ENCODE assay signal across 11 mouse cellular contexts in the genomic region with DNA sequence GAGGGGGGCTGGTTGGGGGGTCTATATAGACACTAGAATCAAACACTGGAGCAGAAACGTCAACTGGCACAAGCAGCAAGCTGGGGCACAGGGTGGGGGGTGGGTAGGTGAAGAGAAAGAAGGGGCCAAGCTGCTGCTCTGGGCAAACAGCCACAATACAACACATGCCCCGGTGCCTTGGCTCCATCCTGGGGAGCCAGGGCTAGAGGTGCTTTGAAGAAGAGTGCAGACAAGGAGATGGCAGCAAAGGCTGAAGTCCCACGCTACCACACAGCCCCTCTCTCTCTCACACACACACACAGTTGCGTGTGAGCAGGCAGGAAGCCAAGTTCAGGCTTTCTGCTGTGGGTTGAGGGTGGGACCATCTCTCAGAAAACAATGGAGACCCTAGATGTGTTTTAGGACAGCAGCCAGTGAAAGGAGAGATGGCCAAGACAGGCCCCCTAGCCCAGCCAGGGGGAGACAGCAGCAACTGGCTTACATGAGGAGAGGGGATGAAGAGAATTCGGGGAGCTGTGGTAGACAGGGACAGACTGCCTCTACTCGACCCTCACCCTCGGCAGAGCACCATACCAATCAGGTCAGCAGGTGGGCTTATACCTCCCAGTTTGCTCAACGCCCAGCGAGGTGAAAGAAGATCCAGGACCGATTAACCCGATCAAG. TPM values are rescaled to one million over a fixed set of nuclear protein-coding genes. Genes with fewer than 3 reads are reported as not detected.
DNase-seq lines count a peak whose midpoint lies in the region; ATAC-seq lines count a peak whose summit lies in the region.
"Had no signal": no experiment of that assay in that cellular context is flagged by ENCODE, and none has a peak within 500 bp of the region (broad histone marks: within the 10 kb centered on the region; RNA-seq: fewer than 3 reads in every experiment).

No protein-coding gene starts in this region.

- 62% methylated on average over 11 of the region's 11 CpGs for WGBS in intestine, embryonic 14.5 days
- 69% methylated on average over 11 of the region's 11 CpGs for WGBS in intestine, embryonic 16.5 days
- 66% methylated on average over 11 of the region's 11 CpGs for WGBS in hindbrain, embryonic 14.5 days

- H3K36me3 ChIP-seq in intestine, embryonic 14.5 days (ENCODE audit: control insufficient read depth, insufficient read depth, low read length) = peaks cover 90% of the 10 kb centered on the region
- peaks cover 12% of the 10 kb centered on the region for H3K36me3 ChIP-seq in intestine, embryonic 16.5 days (ENCODE audit: control insufficient read depth, insufficient read depth, low read length)
- H3K36me3 ChIP-seq in hindbrain, embryonic 14.5 days (replicated peaks; ENCODE audit: control insufficient read depth, insufficient read depth) = peaks cover 56% of the 10 kb centered on the region

- H3K4me3 ChIP-seq in intestine, embryonic 14.5 days (ENCODE audit: low read depth, low read length) = no peak overlapping the region
- no peak overlapping the region for H3K4me3 ChIP-seq in intestine, embryonic 16.5 days (ENCODE audit: low read length)
- no peak overlapping the region for H3K4me3 ChIP-seq in hindbrain, embryonic 14.5 days (replicated peaks; ENCODE audit: low read length)
- H3K4me3 ChIP-seq: embryonic facial prominence, embryonic 12.5 days; heart, embryonic 15.5 days; layer of hippocampus, adult 2 months had no signal

- H3K27me3 ChIP-seq in intestine, embryonic 14.5 days (replicated peaks; ENCODE audit: control insufficient read depth, insufficient read depth, low read length) = no peaks in the 10 kb centered on the region
- H3K27me3 ChIP-seq in intestine, embryonic 16.5 days (replicated peaks; ENCODE audit: control insufficient read depth, insufficient read depth, low read length) = no peaks in the 10 kb centered on the region
- H3K27me3 ChIP-seq in hindbrain, embryonic 14.5 days (ENCODE audit: control insufficient read depth, insufficient read depth, low read length) = no peaks in the 10 kb centered on the region
- H3K27me3 ChIP-seq: embryonic facial prominence, embryonic 12.5 days; heart, embryonic 15.5 days had no signal

- H3K4me1 ChIP-seq in intestine, embryonic 14.5 days (replicated peaks; ENCODE audit: control insufficient read depth, insufficient read depth, low read length) = peaks cover 8% of the 10 kb centered on the region; the same call in 1 of the 2 replicates
- peaks cover 10% of the 10 kb centered on the region; the same call in 1 of the 2 replicates for H3K4me1 ChIP-seq in intestine, embryonic 16.5 days (ENCODE audit: control insufficient read depth, insufficient read depth, low read length)
- H3K4me1 ChIP-seq in hindbrain, embryonic 14.5 days (replicated peaks; ENCODE audit: control insufficient read depth, insufficient read depth, low read length) = 0 out of 2 replicates have a peak, but pooled peaks cover 3% of the 10 kb centered on the region
- H3K4me1 ChIP-seq: embryonic facial prominence, embryonic 12.5 days had no signal

- ATAC-seq in intestine, embryonic 14.5 days (replicated peaks; ENCODE audit: low FRiP score, low TSS enrichment, low read depth) = no peak; the same call in 1 of the 2 replicates
- ATAC-seq in intestine, embryonic 16.5 days = no peak
- peak; percentile 78 for ATAC-seq in hindbrain, embryonic 14.5 days (ENCODE audit: low FRiP score)

- peak overlapping the region; percentile 27; the same call in 1 of the 2 replicates for H3K27ac ChIP-seq in intestine, embryonic 14.5 days (ENCODE audit: low read depth)
- no peak overlapping the region for H3K27ac ChIP-seq in intestine, embryonic 16.5 days (ENCODE audit: low read length)
- H3K27ac ChIP-seq in hindbrain, embryonic 14.5 days = peak overlapping the region; percentile 75
- H3K27ac ChIP-seq: heart, embryonic 15.5 days; layer of hippocampus, adult 2 months had no signal

- DNase-seq in adrenal gland, postnatal 14 days = peak; percentile 7
- no peak for DNase-seq in adrenal gland, postnatal 10 days
- DNase-seq in intestine, embryonic 14.5 days (ENCODE audit: low spot score) = no peak
- DNase-seq in adipocyte (ENCODE audit: low spot score) = peak; percentile 57
- peak; percentile 63 for DNase-seq in hindbrain, embryonic 14.5 days (ENCODE audit: low spot score)
- no peak for DNase-seq in thymus, adult 18-20 months
- no peak for DNase-seq in adrenal gland, adult (ENCODE audit: inconsistent age in 2 of 2, low spot score in 1 of 2)

- H3K9me3 ChIP-seq in intestine, embryonic 14.5 days (ENCODE audit: control insufficient read depth, low read length) = no peaks in the 10 kb centered on the region
- no peaks in the 10 kb centered on the region for H3K9me3 ChIP-seq in intestine, embryonic 16.5 days (ENCODE audit: control insufficient read depth, low read length)
- no peaks in the 10 kb centered on the region for H3K9me3 ChIP-seq in hindbrain, embryonic 14.5 days (ENCODE audit: control insufficient read depth, low read length)
- H3K9me3 ChIP-seq: embryonic facial prominence, embryonic 12.5 days; heart, embryonic 15.5 days had no signal

- no peak overlapping the region for H3K4me2 ChIP-seq in intestine, embryonic 14.5 days (ENCODE audit: low read length)
- H3K4me2 ChIP-seq in intestine, embryonic 16.5 days (ENCODE audit: low read depth, low read length) = no peak overlapping the region
- no peak overlapping the region for H3K4me2 ChIP-seq in hindbrain, embryonic 14.5 days (replicated peaks)
- H3K4me2 ChIP-seq: embryonic facial prominence, embryonic 12.5 days; heart, embryonic 15.5 days had no signal

- H3K9ac ChIP-seq in intestine, embryonic 14.5 days (ENCODE audit: low read length) = no peak overlapping the region
- no peak overlapping the region for H3K9ac ChIP-seq in intestine, embryonic 16.5 days (ENCODE audit: low read depth, low read length)
- no peak overlapping the region for H3K9ac ChIP-seq in hindbrain, embryonic 14.5 days
- H3K9ac ChIP-seq: embryonic facial prominence, embryonic 12.5 days; heart, embryonic 15.5 days had no signal

RNA-seq across cellular contexts. Expression of a gene that starts 16.7 kb away (rescaled TPM):
- total RNA-seq in adrenal gland, postnatal 14 days (2021) = 83.0 and 121 TPM in 2 replicates
- 10 to 100 TPM; 64.5 to 84.6 TPM for total RNA-seq in adrenal gland, postnatal 10 days (2021)
- 41.5 and 48.8 TPM in 2 replicates for polyA plus RNA-seq in intestine, embryonic 14.5 days (2014; fragmentation: Nextera tagmentation; extraction: Ambion mirVana)
- polyA plus RNA-seq in intestine, embryonic 16.5 days (2015; fragmentation: Nextera tagmentation; extraction: Ambion mirVana) = 26.4 and 28.6 TPM in 2 replicates
- polyA plus RNA-seq in hindbrain, embryonic 14.5 days (2014; fragmentation: Nextera tagmentation; extraction: Ambion mirVana) = 9.9 and 10.4 TPM in 2 replicates

RNA-seq across cellular contexts. Expression of a gene that starts 19.1 kb away (rescaled TPM):
- 23.3 and 30.8 TPM in 2 replicates for total RNA-seq in adrenal gland, postnatal 14 days (2021)
- total RNA-seq in adrenal gland, postnatal 10 days (2021) = 10 to 100 TPM; 27.4 to 31.5 TPM
- polyA plus RNA-seq in intestine, embryonic 14.5 days (2014; fragmentation: Nextera tagmentation; extraction: Ambion mirVana) = 14.4 and 16.1 TPM in 2 replicates
- 27.5 and 28.0 TPM in 2 replicates for polyA plus RNA-seq in intestine, embryonic 16.5 days (2015; fragmentation: Nextera tagmentation; extraction: Ambion mirVana)
- polyA plus RNA-seq in hindbrain, embryonic 14.5 days (2014; fragmentation: Nextera tagmentation; extraction: Ambion mirVana) = 54.8 and 62.4 TPM in 2 replicates

RNA-seq across cellular contexts. Expression of a gene that starts 27.3 kb away (rescaled TPM):
- 45.7 and 48.0 TPM in 2 replicates for total RNA-seq in adrenal gland, postnatal 14 days (2021)
- 10 to 100 TPM; 40.3 to 48.1 TPM for total RNA-seq in adrenal gland, postnatal 10 days (2021)
- 8.8 and 10.4 TPM in 2 replicates for polyA plus RNA-seq in intestine, embryonic 14.5 days (2014; fragmentation: Nextera tagmentation; extraction: Ambion mirVana)
- polyA plus RNA-seq in intestine, embryonic 16.5 days (2015; fragmentation: Nextera tagmentation; extraction: Ambion mirVana) = 11.8 and 11.9 TPM in 2 replicates
- 1.8 and 1.9 TPM in 2 replicates for polyA plus RNA-seq in hindbrain, embryonic 14.5 days (2014; fragmentation: Nextera tagmentation; extraction: Ambion mirVana)

RNA-seq across cellular contexts. Expression of a gene that starts 33.4 kb away (rescaled TPM):
- 0.26 and 4.7 TPM in 2 replicates for total RNA-seq in adrenal gland, postnatal 14 days (2021)
- total RNA-seq in adrenal gland, postnatal 10 days (2021) = 1 to 10 TPM; 4.9 to 8.1 TPM
- polyA plus RNA-seq in intestine, embryonic 14.5 days (2014; fragmentation: Nextera tagmentation; extraction: Ambion mirVana) = 3.0 and 4.7 TPM in 2 replicates
- 25.0 and 31.2 TPM in 2 replicates for polyA plus RNA-seq in intestine, embryonic 16.5 days (2015; fragmentation: Nextera tagmentation; extraction: Ambion mirVana)
- 0.13 TPM in 1 of 2 replicates, not detected in the other for polyA plus RNA-seq in hindbrain, embryonic 14.5 days (2014; fragmentation: Nextera tagmentation; extraction: Ambion mirVana)
- total RNA-seq: layer of hippocampus, adult 2 months had no signal

RNA-seq across cellular contexts. Expression of a gene that starts 43.3 kb away (rescaled TPM):
- total RNA-seq in adrenal gland, postnatal 14 days (2021) = 224 and 250 TPM in 2 replicates
- 100 to 1,000 TPM; 248 to 266 TPM for total RNA-seq in adrenal gland, postnatal 10 days (2021)
- 141 and 152 TPM in 2 replicates for polyA plus RNA-seq in intestine, embryonic 14.5 days (2014; fragmentation: Nextera tagmentation; extraction: Ambion mirVana)
- 112 and 117 TPM in 2 replicates for polyA plus RNA-seq in intestine, embryonic 16.5 days (2015; fragmentation: Nextera tagmentation; extraction: Ambion mirVana)
- 83.6 and 93.2 TPM in 2 replicates for polyA plus RNA-seq in hindbrain, embryonic 14.5 days (2014; fragmentation: Nextera tagmentation; extraction: Ambion mirVana)

Comparison
In these comparisons a context has a peak if more than half of its experiments do, and no peak if none do; other contexts are left out.
1. DNase-seq: peak in adrenal gland, postnatal 14 days (single experiment), adipocyte (single experiment) and hindbrain, embryonic 14.5 days (single experiment); none in adrenal gland, postnatal 10 days (single experiment), intestine, embryonic 14.5 days (single experiment), thymus, adult 18-20 months (0 of 2) and adrenal gland, adult (0 of 2).